Mouse (Mus musculus) embryo, embryonic 10.5 days (tissue): ENCODE data around the gene Mrm1.
A peak's percentile ranks its signal among the peaks of the same experiment; 100 is the strongest.
"Not testable (repeated sequence)": the region's sequence is repeated elsewhere in the genome, so short reads cannot be mapped to it uniquely, and the experiment has no call there.

ENCODE experiments used
- DNase-seq: peaks from one replicate; pipeline ENCODE4 v3.0.0-alpha.2; 2015; ENCODE audit warnings: low spot score

Gene Mrm1

DNA sequence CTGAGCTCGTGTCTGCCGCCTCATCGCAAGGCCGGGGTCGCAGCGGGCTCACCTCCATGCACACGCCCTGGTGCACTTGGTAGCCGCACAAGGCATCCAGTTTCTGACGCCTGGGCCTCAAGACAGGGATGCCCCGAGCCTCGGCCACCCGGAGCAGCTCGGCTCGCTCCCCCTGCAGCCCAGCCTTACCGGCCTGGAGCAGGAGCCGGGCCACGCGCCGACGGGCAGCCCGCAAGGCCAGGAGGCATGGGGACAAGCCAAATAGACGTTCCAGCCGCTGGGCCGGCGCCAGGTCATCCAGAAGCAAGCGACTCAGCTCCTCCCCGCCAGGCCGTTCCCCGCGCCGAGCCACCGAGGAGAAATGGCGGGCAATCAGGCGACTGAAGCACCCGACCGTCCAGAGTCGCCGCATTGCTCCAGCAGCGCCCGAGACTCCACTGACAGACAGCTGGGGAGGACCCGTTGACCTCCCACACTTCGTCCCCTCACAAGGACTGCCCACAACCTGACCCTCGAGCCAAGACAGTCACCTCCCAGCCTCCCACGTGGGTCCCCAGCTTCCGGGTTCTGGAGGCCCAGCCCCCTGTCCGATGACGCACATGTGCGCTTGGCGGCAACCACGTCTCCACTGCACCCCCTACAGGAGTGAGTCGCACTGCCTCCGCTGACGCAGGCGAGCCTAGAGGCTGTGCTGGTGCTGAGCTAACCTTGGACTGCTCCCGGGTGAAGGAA lies at the start of gene Mrm1:
TSS of gene Mrm1 (minus strand) at position 555 of the 732 bp plus-strand sequence.
- peak; percentile 96 for DNase-seq

DNA sequence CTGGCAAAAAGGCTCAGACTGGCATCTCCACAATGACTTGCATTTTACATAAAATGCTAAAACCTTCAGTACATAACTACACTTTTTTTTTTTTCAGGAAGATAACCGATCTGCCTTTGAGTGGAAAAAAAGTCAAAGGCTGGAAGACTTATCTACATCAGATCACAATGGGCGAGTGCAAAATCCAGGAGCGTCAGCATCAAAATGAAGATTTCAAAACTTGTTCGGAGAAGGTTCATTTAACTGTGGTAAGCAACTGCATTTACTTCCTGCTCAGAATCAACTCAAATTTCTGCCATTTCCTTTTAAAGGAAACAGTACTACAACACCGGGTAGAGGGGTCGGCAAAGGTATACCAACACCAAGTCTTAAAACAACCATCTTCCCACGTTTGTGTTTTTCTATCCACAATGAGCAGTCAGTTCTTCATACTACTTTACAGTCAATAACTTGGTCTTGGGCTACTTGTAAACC lies 49.5 kb upstream of the Mrm1 start:
- DNase-seq, result peak; percentile 26

GRCm38 (mm10) chr11:84867586-84867985 lies 48.3 kb upstream of the Mrm1 start:
- no peak for DNase-seq

- no peak for DNase-seq
Observed at GRCm38 (mm10) chr11:84865268-84865667, 46.0 kb upstream of the Mrm1 start.

DNA sequence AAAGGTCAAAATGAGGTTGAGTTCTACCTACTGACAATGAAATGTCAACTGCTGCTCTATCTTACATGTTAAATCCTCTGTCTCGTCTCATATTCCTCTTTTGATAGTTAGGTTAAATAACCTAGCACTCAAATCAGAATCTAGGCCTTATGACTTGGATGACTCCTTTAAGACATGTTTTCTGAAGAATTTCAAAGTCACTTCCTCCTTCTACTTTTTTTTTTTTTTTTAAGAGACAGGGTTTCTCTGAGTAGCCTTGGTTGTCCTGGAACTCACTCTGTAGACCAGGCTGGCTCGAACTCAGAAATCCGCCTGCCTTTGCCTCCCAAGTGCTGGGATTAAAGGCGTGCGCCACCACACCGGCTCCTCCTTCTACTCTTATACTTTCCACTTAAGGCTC lies 36.0 kb upstream of the Mrm1 start:
- DNase-seq, result no peak

DNA sequence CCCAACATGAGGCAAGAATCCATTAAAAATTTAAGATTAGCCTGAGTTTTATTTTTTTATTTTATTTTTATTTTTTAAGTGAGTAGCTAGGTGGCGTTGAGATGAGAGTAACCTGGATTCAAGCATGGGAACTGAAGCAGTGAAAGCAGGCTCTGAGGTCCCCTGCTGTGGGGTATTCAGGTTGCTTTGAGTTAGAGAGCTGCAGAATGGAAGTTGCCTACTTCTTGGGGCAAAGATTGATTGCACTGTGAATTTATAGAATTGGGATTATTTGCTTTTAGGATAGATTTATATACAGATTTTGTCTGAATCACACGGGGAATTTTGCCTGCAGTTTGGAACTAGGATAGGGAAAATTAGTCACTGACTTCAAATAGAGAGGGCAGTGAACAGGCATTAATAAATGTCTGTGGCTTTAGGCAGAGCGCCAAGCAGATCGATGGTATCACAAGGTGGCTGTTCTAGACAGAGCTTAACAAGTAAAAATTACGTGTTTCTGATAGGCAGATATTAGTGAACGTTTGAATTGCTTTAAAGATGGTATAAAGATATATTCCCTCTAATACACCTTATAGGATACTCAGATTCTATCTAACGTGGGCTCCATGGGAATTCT lies 28.3 kb upstream of the Mrm1 start:
- no peak for DNase-seq

DNA sequence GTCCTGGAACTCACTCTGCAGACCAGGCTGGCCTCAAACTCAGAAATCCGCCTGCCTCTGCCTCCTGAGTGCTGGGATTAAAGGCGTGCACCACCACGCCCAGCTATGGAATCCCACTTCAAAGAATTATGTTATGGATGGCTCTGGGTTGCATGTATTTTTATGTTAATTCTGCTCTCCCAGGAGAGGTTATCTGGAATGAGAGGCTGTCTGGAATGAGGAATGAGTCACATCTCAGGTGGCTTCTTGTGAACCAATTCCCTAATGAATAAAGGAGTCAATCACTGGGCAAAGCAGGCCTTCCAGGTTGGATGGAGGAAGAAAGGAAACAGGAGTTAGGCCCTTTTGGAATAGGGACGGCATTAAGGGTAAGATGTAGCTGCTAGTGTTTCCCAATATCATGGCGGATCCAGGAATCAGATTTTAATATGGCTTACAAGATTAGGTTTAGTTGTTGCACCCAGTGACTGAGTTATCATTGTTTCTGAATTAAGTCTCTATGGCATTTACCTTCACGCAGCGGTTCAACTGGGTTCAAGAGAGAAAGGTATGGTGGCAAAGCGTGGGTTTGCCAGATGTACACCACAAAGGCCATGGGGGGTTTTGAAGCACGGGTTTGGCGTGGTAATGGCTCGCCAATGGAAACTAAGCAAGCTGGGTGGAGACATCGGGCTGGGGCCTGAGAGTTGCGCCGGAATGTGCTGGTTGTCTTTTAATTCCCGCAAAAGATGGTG lies 27.6 kb upstream of the Mrm1 start:
- no peak for DNase-seq

DNA sequence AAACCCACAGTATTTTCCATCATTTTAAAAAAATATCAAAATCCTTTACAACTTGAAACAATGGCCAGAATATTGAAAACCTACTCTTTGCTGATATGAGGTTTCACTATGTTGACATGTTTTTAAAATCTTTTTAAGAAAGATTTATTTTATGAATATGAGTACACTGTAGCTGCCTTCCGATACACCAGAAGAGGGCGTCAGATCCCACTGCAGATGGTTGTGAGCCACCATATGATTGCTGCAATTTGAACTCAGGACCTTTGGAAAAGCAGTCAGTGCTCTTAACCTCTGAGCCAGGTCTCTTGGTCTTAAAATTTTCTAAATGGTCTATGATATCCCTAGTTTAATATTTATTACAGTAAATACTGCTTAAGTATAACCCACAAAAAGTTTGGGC lies 20.0 kb upstream of the Mrm1 start:
- no peak for DNase-seq

GRCm38 (mm10) chr11:84829495-84829894 lies 10.2 kb upstream of the Mrm1 start:
- DNase-seq, result not testable (repeated sequence)

GRCm38 (mm10) chr11:84828516-84829399 lies 9.4 kb upstream of the Mrm1 start, which contains the start of gene Dhrs11:
TSS of gene Dhrs11 (minus strand) at chr11:84828994.
- peak; percentile 87 for DNase-seq

DNA sequence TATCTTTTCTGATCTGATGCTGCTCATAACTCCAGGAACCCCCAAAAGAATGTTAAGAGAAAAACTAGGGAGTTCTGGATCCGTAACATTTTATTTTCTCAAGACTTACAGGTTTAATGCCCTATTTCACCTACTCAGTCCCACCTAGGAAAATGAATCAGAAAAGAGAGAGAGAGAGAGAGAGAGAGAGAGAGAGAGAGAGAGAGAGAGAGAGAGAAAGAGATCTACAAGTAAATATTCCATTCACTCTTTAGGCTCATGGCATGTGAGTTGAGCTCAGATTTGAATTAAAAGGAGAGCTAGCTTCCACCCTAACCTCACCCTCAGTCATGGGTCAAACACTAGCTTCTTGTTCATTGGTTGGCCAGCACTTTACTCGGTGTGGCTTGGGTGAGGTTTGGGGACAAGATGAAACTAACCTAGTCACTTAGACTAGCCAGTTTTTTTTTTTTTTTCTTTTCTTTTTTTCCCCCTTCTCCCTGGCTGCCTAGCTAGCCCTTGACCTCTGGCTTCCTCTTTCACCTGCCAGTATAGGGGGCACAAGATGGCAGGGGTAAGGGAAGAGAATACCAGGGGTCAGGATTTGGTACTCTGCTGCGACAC lies 8.7 kb upstream of the Mrm1 start:
- no peak for DNase-seq

DNA sequence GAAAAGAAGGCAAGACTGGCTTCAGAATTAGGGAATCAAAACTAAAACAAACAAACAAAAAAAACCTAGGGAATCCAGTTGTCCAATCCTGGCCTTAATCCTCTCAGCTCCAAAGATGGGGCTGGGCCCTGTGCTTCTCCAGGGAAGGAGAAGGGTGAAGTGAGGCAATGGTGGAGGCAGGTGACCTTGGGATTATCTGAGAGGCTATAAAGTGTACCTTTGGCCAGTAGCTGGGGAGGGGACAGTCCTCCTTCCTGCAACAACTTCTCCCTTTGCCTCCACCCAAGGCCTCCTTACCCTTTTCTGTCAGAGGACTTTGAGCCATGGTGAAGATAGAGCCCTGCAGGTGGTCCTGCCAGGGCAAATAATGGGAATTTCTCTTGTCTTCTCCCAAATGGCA lies 8.2 kb upstream of the Mrm1 start:
- no peak for DNase-seq

DNA sequence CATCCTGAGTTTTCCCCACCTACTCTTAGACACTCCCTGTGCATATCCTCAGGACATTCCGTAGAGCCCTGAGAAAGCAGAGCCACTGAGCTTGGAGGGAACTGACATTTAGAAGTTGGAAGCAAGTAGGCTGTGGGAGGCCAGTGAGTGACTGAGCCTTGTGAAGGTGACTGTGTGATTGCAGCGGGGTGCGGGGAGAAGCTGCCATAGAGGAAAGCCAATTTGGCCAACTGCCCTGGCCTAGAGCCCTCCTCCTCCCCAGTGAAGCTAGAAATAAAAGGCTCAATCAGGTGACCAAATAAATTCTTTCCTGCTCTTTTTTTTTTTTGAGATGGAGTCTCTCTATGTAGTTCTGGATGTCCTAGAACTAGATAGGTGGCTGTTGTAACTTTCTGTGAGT lies 6.9 kb upstream of the Mrm1 start:
- no peak for DNase-seq

DNA sequence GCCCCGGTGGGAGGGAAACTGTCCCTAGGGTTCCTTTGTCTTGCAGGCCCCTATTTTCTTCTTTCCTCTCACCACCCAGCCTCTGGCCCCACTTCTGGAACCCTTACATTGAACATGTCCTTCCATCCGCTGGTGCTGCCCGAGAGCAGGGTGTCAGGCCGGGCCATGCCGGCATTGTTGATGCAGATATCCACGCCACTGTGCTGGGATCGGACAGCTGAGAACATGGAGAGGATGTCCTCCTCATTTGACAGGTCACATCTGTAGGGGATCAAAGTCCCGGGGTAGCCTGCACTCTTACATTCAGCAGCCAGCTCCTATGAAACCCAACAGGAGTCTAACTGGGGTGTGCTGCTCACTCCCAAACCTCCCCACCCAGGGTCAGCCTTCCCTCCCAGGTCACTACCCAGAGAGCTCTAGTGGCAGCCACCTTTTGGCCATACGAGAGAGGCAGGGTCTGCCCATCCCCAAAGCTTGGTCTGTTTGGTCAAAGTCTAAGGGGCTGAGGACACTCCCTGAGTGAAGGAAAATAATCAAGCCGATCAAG lies 6.0 kb upstream of the Mrm1 start:
- no peak for DNase-seq

DNA sequence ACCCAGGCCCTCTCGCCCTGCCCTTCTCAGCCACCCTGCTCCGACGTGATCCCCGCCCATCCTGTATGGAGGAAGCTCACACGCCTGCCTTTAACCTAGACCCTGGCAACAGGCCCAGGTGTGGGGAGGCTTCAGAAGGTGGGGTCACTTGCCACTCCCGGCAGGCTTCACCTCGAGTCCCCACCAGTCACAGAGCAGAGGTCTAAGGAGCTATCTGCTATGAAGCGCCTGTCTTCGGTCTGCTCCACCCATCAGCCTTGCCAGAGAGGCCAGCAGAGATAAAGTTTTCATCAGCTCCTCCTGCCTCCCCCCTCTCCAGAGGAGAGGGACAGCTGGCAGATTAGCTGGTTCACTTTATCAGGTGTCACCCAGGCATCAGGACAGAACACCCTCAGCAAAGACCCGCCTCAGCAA lies 4.2 kb upstream of the Mrm1 start:
- no peak for DNase-seq

DNA sequence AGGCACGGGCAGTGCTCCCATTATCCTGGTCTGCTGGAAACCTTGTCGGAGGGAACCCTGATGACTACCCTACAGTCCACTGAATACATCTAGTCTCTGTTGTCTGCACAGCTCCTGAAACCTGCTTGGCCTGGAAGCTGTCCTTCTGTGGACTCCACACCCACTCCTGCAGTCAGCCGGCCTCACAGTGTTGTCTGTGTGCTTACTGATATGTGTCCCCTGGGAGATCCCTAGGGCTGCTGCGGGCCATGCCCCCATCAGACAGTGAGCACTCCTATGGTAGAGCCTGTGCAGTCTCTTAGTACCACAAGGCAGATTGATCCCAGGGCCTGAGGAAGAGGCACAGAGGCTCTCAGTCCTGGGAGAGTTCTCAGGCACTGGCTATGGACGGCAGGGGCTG lies 3.2 kb upstream of the Mrm1 start:
- DNase-seq, result no peak

DNA sequence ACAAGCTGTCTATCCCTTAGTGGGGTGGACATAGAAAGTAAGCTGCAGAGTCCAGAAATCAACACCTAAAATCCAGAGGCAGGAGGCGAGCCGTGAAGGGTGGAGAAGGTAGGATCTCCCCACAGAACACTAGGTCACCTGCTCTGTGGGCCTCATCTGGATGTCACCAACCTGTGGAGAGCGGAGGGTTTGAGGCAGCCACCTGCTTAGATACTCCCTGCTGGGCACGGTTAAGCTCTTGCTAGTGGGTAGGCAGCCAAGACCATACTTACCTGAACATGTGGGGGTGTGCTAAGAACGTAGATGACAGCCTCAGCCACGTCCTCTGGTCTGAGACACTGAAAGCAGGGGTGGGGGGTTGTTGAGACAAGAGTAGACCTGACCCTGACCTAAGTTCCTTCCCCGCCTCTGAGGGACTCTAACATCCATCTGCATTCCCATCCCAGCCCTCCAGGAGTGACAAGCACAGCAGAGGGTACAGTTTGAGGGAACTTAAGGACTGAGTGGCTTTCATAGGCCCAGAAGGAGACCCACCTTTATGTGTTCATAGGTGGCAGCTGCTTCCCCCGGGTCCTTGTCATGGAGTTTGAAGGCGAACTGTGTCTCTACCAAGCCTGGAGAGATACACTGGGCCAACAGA lies 1.9 kb upstream of the Mrm1 start:
- DNase-seq, result no peak

DNA sequence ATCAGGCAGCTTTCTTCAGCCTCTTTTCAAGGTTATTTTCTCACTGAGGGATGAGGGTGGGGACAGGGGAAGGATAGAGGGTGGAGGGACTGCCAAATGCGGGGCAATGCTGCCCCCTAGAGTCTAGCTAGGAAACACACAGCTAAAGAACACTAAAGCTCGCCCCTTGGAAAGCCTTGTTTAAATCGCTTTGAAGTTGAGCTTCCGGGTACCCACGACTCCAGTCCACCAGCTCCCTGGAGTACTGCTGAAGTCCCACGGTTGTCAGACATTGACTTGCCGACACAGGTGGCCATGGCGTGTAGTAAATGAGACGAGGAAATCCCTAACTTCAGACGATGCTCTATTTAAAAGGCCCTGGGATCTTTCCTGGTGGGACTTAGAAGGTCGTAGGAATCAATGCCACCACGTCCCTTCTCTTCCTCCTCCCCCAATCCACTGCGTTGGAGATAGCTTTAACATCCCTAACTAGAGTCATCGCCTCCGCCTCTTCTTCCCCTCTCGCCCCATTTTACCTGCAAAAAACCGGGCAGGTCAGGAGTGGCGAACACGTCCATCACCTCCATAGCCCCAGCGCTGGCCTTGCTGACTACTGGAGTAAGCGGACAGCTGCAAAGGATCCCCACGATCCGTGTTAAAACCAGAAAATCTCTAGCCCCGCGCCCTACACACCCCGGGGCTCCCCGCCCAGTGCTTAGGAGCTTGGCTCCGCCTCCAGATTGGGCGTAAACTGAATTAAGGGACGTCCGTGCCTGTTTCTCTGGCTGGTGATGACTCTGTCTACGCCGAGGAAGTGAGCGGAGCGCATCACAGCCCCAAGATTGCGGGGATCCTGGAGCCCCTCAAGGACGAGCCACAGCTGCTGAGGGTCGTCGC lies 992 bp downstream of the Mrm1 start:
- peak; percentile 89 for DNase-seq

DNA sequence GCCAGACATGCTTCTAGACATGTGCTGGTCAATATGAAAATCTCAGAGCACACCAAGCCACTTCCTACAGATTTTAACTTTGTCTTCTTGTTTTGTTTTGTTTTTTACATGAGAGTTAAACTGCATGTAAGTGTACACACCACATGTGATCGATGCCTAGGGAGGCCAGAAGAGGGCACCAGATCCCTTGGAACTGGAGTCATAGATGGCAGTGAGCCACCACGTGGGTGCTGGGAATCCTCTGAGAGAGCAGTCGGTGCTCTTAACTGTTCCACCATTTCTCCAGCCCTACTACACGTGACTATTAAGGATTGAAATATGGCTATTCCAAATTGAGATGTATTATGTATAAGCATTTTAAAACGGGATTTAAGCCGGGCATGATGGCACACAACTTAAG lies 2.0 kb downstream of the Mrm1 start:
- no peak for DNase-seq
